Mouse (Mus musculus) splenic B cell, adult 2 months (primary cell): ENCODE measurements at regions not wholly inside any gene's neighbourhood (a gene's known extent, or its start where the extent isn't known, plus 50 kb on each side); places are given as distances from the start of the nearest gene placed in this dataset.

Experiments
- DNase-seq: peaks from one replicate; pipeline ENCODE4 v3.0.0-alpha.2; 2011; ENCODE audit warnings: low read depth, low spot score
- H3K27me3 ChIP-seq: 2 replicates; pipeline ENCODE4 v1.6.1; 2012; ENCODE audit warnings: mild to moderate bottlenecking, low read length, moderate library complexity, mixed read lengths; ENCODE audit not compliant: control insufficient read depth, poor library complexity, insufficient read depth, severe bottlenecking
- H3K36me3 ChIP-seq: 2 replicates; pipeline ENCODE4 v1.6.1; 2012; ENCODE audit warnings: mild to moderate bottlenecking, low read length, moderate library complexity, mixed read lengths; ENCODE audit not compliant: control insufficient read depth, poor library complexity, insufficient read depth, severe bottlenecking

DNA sequence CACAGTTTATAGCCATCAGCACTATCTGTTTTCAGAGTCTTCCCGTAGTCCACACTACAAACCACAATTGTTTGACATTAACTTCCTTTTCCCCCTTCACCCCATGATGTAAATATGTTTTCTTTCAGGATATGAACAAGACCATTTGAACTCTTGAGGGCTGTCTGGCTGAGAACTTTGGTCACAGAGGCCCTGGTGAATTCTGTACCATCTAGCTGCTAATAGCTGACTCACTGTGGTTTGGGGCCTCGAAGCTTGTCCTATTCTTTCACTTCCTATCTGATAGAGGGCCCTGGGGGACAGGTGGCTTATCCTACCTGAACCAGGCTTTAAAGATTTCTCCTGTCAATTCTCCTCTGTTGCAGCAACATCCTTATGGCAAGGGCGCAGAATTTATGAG, 188.2 kb upstream of the Zc3h12c start:
- peak; percentile 16 for DNase-seq
- no peaks in the 10 kb centered on the region for H3K27me3 ChIP-seq
- H3K36me3 ChIP-seq, result no peaks in the 10 kb centered on the region

DNA sequence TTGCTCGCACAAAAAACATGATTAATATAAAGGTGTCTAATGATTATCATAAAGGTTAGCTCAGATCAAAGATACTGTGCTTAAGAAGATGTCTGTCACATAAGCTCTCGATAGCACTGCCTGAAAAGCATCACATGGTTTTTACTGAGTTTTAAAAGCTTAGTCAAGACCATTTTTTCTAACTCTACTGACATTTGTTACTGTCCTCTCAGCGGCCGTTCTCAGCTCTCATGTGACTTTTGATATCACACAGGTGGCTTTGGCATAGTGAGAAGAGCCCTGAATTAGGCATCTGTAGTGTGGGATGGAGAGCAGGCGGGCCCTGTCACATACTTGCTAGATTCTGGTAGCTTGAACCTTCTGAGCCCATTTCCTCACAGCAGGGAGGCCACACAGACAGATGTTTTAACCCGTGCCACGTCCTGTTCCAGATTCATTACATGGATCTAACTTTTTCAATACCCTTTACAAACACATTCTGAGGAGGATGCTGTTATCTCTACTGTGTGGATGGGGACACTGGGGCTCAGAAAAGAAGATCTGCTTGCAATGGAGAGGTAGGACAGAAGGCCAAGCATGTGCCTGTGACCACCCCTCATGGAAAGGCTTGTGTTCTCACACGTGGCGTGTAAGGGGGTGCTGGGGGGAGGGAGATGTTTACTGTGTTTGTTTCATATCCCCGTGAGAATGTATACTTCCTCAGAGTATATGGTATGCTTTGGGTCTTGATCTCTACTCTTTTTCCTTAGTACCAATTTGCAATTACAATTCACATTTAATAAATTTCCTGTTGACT, 187.0 kb upstream of the Zc3h12c start:
- no peaks in the 10 kb centered on the region for H3K27me3 ChIP-seq
- H3K36me3 ChIP-seq, result no peaks in the 10 kb centered on the region
- DNase-seq, result no peak

GRCm38 (mm10) chr9:52348536-52349527, 180.5 kb upstream of the Zc3h12c start:
- no peaks in the 10 kb centered on the region for H3K27me3 ChIP-seq
- DNase-seq, result peak; percentile 67

GRCm38 (mm10) chr9:52344177-52344877, 176.0 kb upstream of the Zc3h12c start:
- Histone ChIP-seq H3K36me3 (no peaks in the 10 kb centered on the region), H3K27me3 (no peaks in the 10 kb centered on the region)
- no peak for DNase-seq

More at GRCm38 (mm10) chr9:52348536-52349527, 180.5 kb upstream of the Zc3h12c start:
- H3K36me3 ChIP-seq, result no peaks in the 10 kb centered on the region

GRCm38 (mm10) chr9:52341029-52341428, 172.7 kb upstream of the Zc3h12c start:
- no peak for DNase-seq
- Histone ChIP-seq H3K36me3 (no peaks in the 10 kb centered on the region), H3K27me3 (no peaks in the 10 kb centered on the region)

DNA sequence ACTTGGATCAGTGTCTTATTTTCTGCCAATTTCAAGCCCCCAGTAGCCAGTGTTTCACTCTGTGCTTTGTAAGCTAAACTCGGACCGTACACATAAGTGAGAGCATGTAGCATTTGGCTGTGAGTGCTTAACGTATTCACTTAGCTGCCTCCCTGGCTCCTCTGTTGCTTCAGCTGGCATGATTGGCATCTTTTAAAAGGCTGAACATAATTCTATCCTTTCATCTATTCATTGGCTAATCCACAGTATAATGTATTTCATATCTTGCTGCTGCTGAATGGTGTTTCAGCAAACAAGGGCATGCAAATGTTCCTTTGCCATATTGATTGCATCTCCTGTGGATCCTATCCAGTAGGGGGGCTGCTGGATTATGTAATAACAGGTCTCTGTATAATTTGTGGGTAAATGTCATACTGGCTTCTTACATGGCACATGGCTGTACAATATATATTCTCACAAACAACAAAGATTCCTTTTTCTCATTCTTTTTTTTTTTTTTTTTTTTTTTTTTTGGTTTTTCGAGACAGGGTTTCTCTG, 169.5 kb upstream of the Zc3h12c start:
- no peak for DNase-seq
- no peaks in the 10 kb centered on the region for H3K27me3 ChIP-seq
- no peaks in the 10 kb centered on the region for H3K36me3 ChIP-seq

GRCm38 (mm10) chr9:52334767-52335166, 166.4 kb upstream of the Zc3h12c start:
- no peak for DNase-seq
- no peaks in the 10 kb centered on the region for H3K36me3 ChIP-seq

DNA sequence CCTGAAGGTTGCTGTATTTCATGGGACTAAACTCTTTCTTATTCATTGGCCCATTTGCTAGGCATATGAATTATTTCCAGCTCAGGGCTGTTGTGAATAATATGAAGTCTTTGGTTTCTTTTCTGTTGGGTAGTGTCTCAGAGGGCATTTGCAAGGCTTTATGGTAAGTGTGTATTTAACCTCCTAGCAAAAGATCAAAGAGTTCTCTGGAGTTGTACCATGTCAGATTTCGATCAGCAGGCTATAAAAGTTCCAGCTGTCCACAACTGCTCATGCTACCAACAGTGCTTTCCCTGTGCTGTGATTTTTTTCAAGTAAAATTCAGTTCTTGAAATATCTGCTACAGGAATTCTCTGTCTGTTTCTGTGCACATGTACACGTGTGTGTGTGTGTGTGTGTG, 165.5 kb upstream of the Zc3h12c start:
- Histone ChIP-seq H3K36me3 (no peaks in the 10 kb centered on the region), H3K27me3 (no peaks in the 10 kb centered on the region)
- no peak for DNase-seq

More at GRCm38 (mm10) chr9:52334767-52335166, 166.4 kb upstream of the Zc3h12c start:
- H3K27me3 ChIP-seq, result no peaks in the 10 kb centered on the region

- no peak for DNase-seq
- no peaks in the 10 kb centered on the region for H3K27me3 ChIP-seq
- H3K36me3 ChIP-seq, result no peaks in the 10 kb centered on the region
These were observed 163.4 kb upstream of the Zc3h12c start for GRCm38 (mm10) chr9:52331748-52332147.

DNA sequence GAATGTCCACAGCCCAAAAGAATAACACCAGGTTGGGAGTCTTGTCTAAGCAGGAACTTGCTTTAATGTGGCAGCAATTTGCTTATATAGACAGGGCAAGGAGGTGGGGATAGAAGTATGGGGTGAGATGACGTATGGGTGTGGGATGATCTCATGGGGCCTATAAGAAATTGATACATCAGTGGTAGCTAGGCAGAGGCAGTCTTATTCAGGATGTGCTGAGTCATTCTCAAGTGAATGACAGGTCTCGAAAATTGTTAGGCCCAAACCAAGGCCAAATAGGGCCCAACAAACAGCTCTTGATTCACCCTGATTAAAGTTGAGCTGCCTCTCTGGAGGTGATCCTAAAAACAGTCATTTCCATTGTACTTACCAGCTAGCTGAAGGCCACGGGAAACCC, 162.3 kb upstream of the Zc3h12c start:
- H3K36me3 ChIP-seq, result no peaks in the 10 kb centered on the region
- no peak for DNase-seq
- no peaks in the 10 kb centered on the region for H3K27me3 ChIP-seq

- DNase-seq, result no peak
- no peaks in the 10 kb centered on the region for H3K27me3 ChIP-seq
These were observed 156.0 kb upstream of the Zc3h12c start for GRCm38 (mm10) chr9:52324347-52324746.

GRCm38 (mm10) chr9:52323757-52324156, 155.4 kb upstream of the Zc3h12c start:
- H3K36me3 ChIP-seq, result no peaks in the 10 kb centered on the region
- no peaks in the 10 kb centered on the region for H3K27me3 ChIP-seq
- DNase-seq, result peak; percentile 12

More at GRCm38 (mm10) chr9:52324347-52324746, 156.0 kb upstream of the Zc3h12c start:
- no peaks in the 10 kb centered on the region for H3K36me3 ChIP-seq

- DNase-seq, result no peak
- no peaks in the 10 kb centered on the region for H3K27me3 ChIP-seq
- no peaks in the 10 kb centered on the region for H3K36me3 ChIP-seq
These were observed 154.9 kb upstream of the Zc3h12c start for GRCm38 (mm10) chr9:52323226-52323625.

- no peaks in the 10 kb centered on the region for H3K36me3 ChIP-seq
- H3K27me3 ChIP-seq, result no peaks in the 10 kb centered on the region
- no peak for DNase-seq
These were observed 133.1 kb upstream of the Zc3h12c start for GRCm38 (mm10) chr9:52301521-52301920.
